Mouse (Mus musculus): ENCODE measurements around the gene Hoxd4. TPM values are rescaled to one million over a fixed set of nuclear protein-coding genes. Genes with fewer than 3 reads are reported as not detected.

Gene Hoxd4
- total RNA-seq, 2 experiments from 2014 or later: not detected

GRCm38 (mm10) chr2:74734996-74735811 lies 23.5 kb downstream of the Hoxd4 start:
- Histone ChIP-seq H3K4me3 (no peak overlapping the region), H3K27ac (no peak overlapping the region)
- intact Hi-C loops (cut with DNase I): no loop called here
- TF ChIP-seq CTCF (IDR thresholded peaks at IDR 0.05): no peak
- DNase-seq (ENCODE audit: extremely low spot score in 1 of 2, low spot score in 2 of 2): no peak

GRCm38 (mm10) chr2:74735851-74736687 lies 24.3 kb downstream of the Hoxd4 start:
- intact Hi-C loops (cut with DNase I): no loop called here
- no peak for TF ChIP-seq CTCF (IDR thresholded peaks at IDR 0.05)
- H3K27ac ChIP-seq: no peak overlapping the region

DNA sequence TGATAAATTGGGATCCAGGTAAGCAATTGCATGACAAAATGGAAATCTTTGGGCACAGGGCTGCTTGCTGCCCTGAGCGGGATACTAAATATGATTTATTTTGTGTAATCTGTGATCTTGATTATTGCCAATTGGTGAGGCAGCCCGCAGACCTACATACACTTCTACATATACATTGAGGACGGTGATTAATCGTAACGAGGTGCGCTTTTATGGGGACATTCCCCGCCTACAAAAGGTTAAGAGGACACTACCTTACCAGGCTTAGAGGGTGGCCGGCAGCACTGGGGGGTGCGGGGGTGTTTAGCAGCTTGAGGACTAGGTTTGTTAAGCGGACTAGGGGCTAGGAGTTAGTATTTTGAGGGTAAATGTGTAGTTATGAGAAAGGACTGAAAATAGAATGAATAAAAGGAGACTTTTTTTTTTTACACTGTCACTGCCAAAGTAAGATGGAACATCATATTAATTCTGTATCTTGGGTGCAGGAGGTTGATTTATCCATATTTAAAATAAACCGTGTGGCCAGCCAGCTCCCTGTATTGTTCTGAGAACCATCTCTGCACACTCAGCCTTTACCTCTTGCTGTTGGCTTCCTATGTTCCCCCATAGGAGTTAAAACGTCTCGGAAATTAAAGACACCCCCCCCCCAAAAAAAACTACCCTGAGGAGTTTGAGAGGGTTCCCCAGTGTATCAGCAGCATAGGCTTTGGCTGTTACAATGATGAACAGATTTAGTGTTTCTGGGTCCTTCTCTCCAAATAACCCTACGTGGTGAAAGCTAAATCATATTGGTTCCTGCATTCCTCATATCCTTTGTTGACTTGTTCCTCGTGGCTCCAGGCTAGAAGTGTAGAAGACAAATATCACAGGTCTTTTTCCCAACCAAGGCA lies 25.2 kb downstream of the Hoxd4 start:
- no peak overlapping the region for H3K27ac ChIP-seq
- intact Hi-C loops (cut with DNase I): no loop called here
- TF ChIP-seq CTCF (IDR thresholded peaks at IDR 0.05): no peak
- no peak for DNase-seq (ENCODE audit: extremely low spot score in 1 of 2, low spot score in 2 of 2)
- no peak overlapping the region for H3K4me3 ChIP-seq

More at GRCm38 (mm10) chr2:74735851-74736687, 24.3 kb downstream of the Hoxd4 start:
- no peak for DNase-seq (ENCODE audit: extremely low spot score in 1 of 2, low spot score in 2 of 2)
- no peak overlapping the region for H3K4me3 ChIP-seq

DNA sequence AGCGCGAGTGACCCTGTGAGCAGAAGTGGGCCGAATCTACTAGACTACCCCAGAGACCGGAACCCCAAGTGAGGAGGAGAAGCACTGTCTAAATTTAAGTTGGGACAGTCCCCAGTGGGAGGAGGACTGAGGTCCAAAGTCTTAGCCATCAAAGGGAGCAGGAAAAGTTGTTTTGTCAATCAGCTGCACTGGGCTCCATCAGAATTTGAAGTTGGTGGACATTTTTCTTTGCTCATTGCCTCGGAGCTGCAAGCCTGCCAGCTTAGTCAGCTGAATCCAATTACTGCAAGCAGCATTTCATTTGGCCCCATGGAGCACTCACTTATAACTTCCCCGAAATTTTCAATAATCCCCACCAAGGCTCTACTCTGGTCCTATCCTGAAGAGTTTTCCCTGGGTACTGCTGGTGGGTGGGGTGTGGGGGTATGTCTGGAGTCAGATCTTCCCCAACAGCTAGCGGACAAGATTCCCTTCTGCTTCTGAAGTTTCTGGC lies 25.9 kb downstream of the Hoxd4 start:
- TF ChIP-seq CTCF (IDR thresholded peaks at IDR 0.05): no peak
- DNase-seq (ENCODE audit: extremely low spot score in 1 of 2, low spot score in 2 of 2): no peak
- intact Hi-C loops (cut with DNase I): no loop called here
- Histone ChIP-seq H3K27ac (no peak overlapping the region), H3K4me3 (no peak overlapping the region)

- no peak for TF ChIP-seq CTCF (IDR thresholded peaks at IDR 0.05)
- DNase-seq (ENCODE audit: extremely low spot score in 1 of 2, low spot score in 2 of 2): no peak
- Histone ChIP-seq H3K4me3 (no peak overlapping the region), H3K27ac (no peak overlapping the region)
- intact Hi-C loops (cut with DNase I): no loop called here
Observed at GRCm38 (mm10) chr2:74738623-74739475, 27.1 kb downstream of the Hoxd4 start.

DNA sequence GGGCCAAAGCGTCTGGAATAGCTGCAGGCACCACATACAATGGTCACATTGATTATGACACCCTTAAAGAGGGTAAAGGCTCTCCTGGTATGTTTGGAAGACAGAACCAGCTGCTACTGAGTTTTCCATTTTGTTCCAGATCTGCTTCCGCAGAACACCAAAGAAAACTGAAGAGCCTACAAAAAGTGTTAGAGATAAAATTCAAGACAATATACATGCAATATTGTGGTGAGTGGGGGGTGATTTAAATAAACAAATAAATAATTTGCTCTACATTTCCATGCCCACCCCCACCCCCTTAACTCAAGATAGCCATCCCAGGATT lies 27.7 kb downstream of the Hoxd4 start:
- Histone ChIP-seq H3K4me3 (no peak overlapping the region), H3K27ac (no peak overlapping the region)
- intact Hi-C loops (cut with DNase I): no loop called here
- DNase-seq (ENCODE audit: extremely low spot score in 1 of 2, low spot score in 2 of 2): no peak
- TF ChIP-seq CTCF (IDR thresholded peaks at IDR 0.05): no peak

GRCm38 (mm10) chr2:74739869-74740268 lies 28.1 kb downstream of the Hoxd4 start:
- no peak for DNase-seq (ENCODE audit: extremely low spot score in 1 of 2, low spot score in 2 of 2)
- TF ChIP-seq CTCF (IDR thresholded peaks at IDR 0.05): no peak
- intact Hi-C loops (cut with DNase I): loop anchor here (5.0 kb wide), 1 partner anchor 33 kb away; no protein-coding TSS in a partner anchor
- H3K27ac ChIP-seq: no peak overlapping the region
- no peak overlapping the region for H3K4me3 ChIP-seq

DNA sequence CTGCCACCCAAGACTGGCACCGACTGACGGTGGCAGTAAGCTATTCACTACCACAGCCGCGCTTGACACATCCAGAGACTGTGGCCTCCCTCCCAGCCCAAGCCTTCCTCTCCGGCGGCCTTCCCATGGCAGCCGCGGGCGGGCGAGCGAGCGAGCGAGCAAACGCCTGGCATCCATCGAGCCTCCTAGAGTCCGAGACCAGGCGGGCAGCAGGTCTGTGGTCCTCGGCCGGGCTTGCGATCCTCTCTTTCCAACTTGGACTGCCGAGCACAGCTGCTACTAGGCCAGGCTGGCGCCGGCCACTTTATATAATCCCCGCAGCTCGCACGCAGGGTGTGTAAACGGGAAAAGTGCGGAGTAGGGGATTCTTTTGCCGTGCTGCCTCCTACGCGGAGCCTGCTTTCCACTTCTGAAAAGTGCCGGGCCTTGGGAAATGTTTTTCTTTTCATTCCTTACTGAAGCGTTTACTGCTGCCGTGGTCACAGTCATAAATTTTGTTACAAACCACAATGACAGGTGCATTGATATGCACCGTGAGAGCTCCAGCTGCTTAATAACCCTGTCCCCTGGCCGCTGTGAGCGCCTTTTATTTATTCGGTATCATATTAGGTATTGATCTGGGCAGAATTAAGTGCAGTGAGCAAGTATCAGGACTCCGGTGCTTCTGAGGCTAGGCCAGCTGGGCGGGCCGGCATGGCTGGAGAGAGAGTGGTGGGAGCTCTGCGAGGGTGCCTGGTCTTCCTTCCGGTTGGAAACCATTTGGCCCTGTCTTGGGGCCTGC lies 28.8 kb downstream of the Hoxd4 start:
- DNase-seq (ENCODE audit: extremely low spot score in 1 of 2, low spot score in 2 of 2): no peak
- intact Hi-C loops (cut with DNase I): loop anchor here (5.0 kb wide), 1 partner anchor 33 kb away; no protein-coding TSS in a partner anchor
- no peak overlapping the region for H3K27ac ChIP-seq
- no peak for TF ChIP-seq CTCF (IDR thresholded peaks at IDR 0.05)
- no peak overlapping the region for H3K4me3 ChIP-seq

DNA sequence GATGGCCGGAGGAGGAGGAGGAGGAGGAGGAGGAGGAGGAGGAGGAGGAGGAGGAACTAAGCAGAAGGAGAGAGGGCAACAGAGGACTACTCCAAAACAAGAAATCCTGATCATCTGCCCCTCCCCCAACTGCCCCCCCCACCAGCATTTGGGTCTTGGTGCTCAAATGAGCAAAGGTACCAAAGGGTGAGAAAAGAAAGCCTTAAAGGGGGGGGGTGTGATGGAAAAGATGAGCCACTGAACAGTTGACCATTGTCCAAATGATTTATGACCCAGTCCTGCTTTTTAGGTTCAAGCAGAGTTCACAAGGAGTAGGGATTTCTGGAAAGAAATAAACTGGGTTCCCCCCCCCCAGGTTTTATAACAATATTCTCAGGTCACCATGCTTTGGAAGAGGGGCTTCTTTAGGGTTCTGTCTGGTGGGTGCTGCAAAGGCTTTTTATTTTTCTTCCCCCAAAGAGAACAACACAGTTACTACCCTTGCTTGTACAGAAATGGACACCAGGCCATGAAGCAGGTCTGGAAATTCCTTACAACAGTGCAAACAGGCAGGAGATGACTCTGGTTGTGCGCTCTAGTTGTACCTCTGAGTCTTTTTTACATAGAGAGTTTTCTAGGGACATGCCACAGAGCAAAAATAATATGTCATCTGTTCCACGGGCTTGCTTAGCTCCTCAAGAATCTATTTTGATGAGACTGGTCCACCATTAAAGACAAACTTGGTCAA lies 29.7 kb downstream of the Hoxd4 start:
- no peak for TF ChIP-seq CTCF (IDR thresholded peaks at IDR 0.05)
- Histone ChIP-seq H3K4me3 (no peak overlapping the region), H3K27ac (no peak overlapping the region)
- no peak for DNase-seq (ENCODE audit: extremely low spot score in 1 of 2, low spot score in 2 of 2)
- intact Hi-C loops (cut with DNase I): loop anchor here (5.0 kb wide), 1 partner anchor 34 kb away; no protein-coding TSS in a partner anchor

Measured in left cerebral cortex, adult 2 months (tissue).